Mouse (Mus musculus) liver, postnatal 0 days (tissue): ENCODE data around the gene Kif22. TPM values are rescaled to one million over a fixed set of nuclear protein-coding genes. Genes with fewer than 3 reads are reported as not detected.
A peak's percentile ranks its signal among the peaks of the same experiment; 100 is the strongest.

ENCODE experiments used
- ATAC-seq: fragments of 200-750 bp; cut with Nextera tagmentation; 2 replicates; pipeline ENCODE4 v1.8.0; 2017; ENCODE audit warnings: mild to moderate bottlenecking, moderate library complexity
- DNase-seq: peaks from one replicate; pipeline ENCODE4 v3.0.0-alpha.2; 2016
- H3K27ac ChIP-seq: fragments of 300-500 bp; sonication (generic); 2 replicates; pipeline ENCODE4 v1.5.1; 2014; ENCODE audit warnings: antibody characterized with exemption, moderate library complexity, mild to moderate bottlenecking, low read depth
- H3K27me3 ChIP-seq: fragments of 300-500 bp; sonication (generic); 2 replicates; pipeline ENCODE4 v1.6.1; 2014; ENCODE audit warnings: low read length, control low read depth, mixed read lengths; ENCODE audit not compliant: insufficient read depth
- H3K36me3 ChIP-seq: fragments of 300-500 bp; sonication (generic); replicated peaks from 2 replicates; pipeline ENCODE4 v1.6.1; 2014; ENCODE audit warnings: mild to moderate bottlenecking, control low read depth, low read length, moderate library complexity, mixed read lengths; ENCODE audit not compliant: insufficient read depth
- H3K4me1 ChIP-seq: fragments of 300-500 bp; sonication (generic); 2 replicates; pipeline ENCODE4 v1.6.1; 2014; ENCODE audit warnings: antibody characterized with exemption, mild to moderate bottlenecking, control low read depth; ENCODE audit not compliant: insufficient read depth
- H3K4me2 ChIP-seq: fragments of 300-500 bp; sonication (generic); 2 replicates; pipeline ENCODE4 v1.6.1; 2014; ENCODE audit warnings: low read depth, mild to moderate bottlenecking, low read length, moderate library complexity, mixed read lengths
- H3K4me3 ChIP-seq: fragments of 300-500 bp; sonication (generic); 2 replicates; pipeline ENCODE4 v1.5.1; 2014; ENCODE audit warnings: low read depth, low read length
- H3K9ac ChIP-seq: fragments of 300-500 bp; sonication (generic); replicated peaks from 2 replicates; pipeline ENCODE4 v1.6.1; 2014; ENCODE audit warnings: mild to moderate bottlenecking, moderate library complexity
- H3K9me3 ChIP-seq: fragments of 300-500 bp; sonication (generic); 2 replicates; pipeline ENCODE4 v1.6.1; 2016; ENCODE audit warnings: mild to moderate bottlenecking, control low read depth, low read length, mixed read lengths
- CTCF ChIP-seq: sonication (generic); IDR thresholded peaks from 2 replicates; pipeline ENCODE4 v1.5.1; 2016; ENCODE audit warnings: antibody characterized with exemption, low read depth
- EP300 ChIP-seq: IDR thresholded peaks from 2 replicates; pipeline ENCODE4 v1.6.1; 2016; ENCODE audit warnings: antibody characterized with exemption, low read depth, mild to moderate bottlenecking
- WGBS: fragments of 180-500 bp; shearing (Covaris S2); extraction: QIAGEN DNeasy Blood & Tissue Kit; methylation state at CpG from one replicate; pipeline ENCODE4 v1.1.7; 2014; ENCODE audit not compliant: insufficient replicate concordance; 5-methylcytosine and 5-hydroxymethylcytosine counted together
- polyA plus RNA-seq: library from polyadenylated mRNA; unstranded; fragments of >200 nt; fragmentation: Nextera tagmentation; extraction: Ambion mirVana; gene quantifications from 2 replicates; pipeline ENCODE4 v1.2.1, GENCODE M21; 2015

Gene Kif22
- polyA plus RNA-seq, 1 experiment from 2014 or later, result 47.4 TPM

DNA sequence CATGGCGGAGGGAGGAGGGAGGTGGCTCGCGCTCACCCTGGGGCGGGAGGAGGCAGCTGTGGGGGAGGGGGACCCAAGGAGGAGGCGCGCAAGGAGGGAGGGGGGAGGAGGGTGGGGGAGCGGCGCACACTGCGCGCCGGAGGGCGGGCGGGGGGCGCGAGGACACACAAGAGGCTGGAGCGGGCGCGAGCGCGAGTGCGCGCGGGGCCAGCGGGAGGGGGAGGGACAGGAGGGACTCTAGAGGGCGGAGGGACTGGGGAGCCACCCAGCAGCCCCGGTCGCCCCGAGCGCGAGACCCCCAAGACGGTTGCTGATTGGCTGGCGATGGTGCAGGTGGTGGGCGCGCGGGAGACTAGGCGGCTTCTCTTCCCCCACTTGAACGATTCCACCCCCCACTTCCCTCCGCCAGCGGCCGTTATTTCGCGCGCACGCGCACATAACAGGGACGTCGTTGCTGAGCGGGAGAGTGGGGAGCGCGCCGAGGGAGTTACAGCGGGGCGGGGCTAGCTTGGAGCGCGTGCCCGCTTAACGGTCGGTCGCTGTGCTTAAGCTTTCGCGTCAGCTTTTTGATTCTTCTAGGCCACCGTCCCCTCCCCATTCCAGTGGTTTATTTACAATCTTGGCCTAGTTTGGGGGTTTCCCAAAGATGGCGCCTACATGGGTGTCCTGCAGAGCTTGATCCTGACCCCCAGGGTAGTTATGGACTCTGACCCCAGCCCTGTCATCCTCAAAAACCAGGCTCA lies 15.1 kb downstream of the Kif22 start, which contains the start of gene Maz:
Gene Maz, minus strand, starts transcription at position 54 of the 743 bp plus-strand sequence.
- Histone ChIP-seq H3K9ac (peak within 1 kb of the TSS; percentile 98), H3K27ac (peak within 1 kb of the TSS; percentile 99), H3K27me3 (no peaks in the 10 kb centered on the region), H3K9me3 (no peaks in the 10 kb centered on the region), H3K4me3 (peak within 1 kb of the TSS; percentile 91), H3K36me3 (peaks cover 64% of the 10 kb centered on the region), H3K4me2 (peak within 1 kb of the TSS; percentile 98), H3K4me1 (peaks cover 52% of the 10 kb centered on the region)
- TF ChIP-seq CTCF (0 out of 2 replicates have a peak, but pooled peaks have one; percentile 2), EP300 (peak; percentile 90)
- peak; percentile 99 for DNase-seq
- ATAC-seq, result peak; percentile 85
- WGBS, result under 1% methylated on average over 43 of the region's 63 CpGs

GRCm38 (mm10) chr7:127026616-127026983 lies 15.7 kb downstream of the Kif22 start:
- Histone ChIP-seq H3K9ac (peak overlapping the region; percentile 98), H3K36me3 (peaks cover 59% of the 10 kb centered on the region), H3K9me3 (no peaks in the 10 kb centered on the region), H3K27ac (peak overlapping the region; percentile 99), H3K4me1 (peaks cover 57% of the 10 kb centered on the region), H3K27me3 (no peaks in the 10 kb centered on the region), H3K4me2 (peak overlapping the region; percentile 98), H3K4me3 (peak overlapping the region; percentile 91)
- 0% methylated on average over 10 of the region's 48 CpGs for WGBS
- DNase-seq (peak; percentile 91), ATAC-seq (peak; percentile 52)
- TF ChIP-seq EP300 (no peak), CTCF (no peak)

DNA sequence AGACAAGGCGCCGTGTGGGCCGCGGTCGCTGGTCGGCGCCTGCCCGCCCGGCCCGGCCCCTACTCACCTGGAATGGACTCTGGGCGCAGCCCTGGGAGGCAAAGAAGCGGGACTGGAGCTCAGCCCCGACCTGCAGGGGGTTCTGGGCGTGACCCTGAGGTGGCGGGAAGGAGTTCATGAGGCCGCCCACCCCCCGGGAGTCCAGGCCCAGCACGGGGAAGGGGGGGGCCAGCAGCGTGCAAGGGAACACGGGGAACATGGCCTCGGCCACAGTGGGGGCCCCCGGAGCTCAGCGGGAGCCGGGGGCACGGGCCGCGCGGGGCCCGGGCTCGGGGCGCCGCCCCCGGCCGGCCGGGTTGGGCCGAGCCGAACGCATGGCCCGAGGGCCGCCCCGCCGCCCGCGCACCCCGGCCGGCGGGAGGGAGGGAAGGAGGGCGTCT lies 16.1 kb downstream of the Kif22 start:
- peak overlapping the region; percentile 98 for H3K4me2 ChIP-seq
- peak overlapping the region; percentile 98 for H3K9ac ChIP-seq
- 6% methylated on average over 20 of the region's 48 CpGs for WGBS
- H3K4me1 ChIP-seq, result peaks cover 62% of the 10 kb centered on the region
- no peaks in the 10 kb centered on the region for H3K9me3 ChIP-seq
- no peaks in the 10 kb centered on the region for H3K27me3 ChIP-seq
- H3K27ac ChIP-seq, result peak overlapping the region; percentile 99
- ATAC-seq (peak; percentile 26), DNase-seq (peak; percentile 79)
- no peak for TF ChIP-seq CTCF
- TF ChIP-seq EP300, result no peak
- H3K4me3 ChIP-seq, result peak overlapping the region; percentile 91
- peaks cover 55% of the 10 kb centered on the region for H3K36me3 ChIP-seq

DNA sequence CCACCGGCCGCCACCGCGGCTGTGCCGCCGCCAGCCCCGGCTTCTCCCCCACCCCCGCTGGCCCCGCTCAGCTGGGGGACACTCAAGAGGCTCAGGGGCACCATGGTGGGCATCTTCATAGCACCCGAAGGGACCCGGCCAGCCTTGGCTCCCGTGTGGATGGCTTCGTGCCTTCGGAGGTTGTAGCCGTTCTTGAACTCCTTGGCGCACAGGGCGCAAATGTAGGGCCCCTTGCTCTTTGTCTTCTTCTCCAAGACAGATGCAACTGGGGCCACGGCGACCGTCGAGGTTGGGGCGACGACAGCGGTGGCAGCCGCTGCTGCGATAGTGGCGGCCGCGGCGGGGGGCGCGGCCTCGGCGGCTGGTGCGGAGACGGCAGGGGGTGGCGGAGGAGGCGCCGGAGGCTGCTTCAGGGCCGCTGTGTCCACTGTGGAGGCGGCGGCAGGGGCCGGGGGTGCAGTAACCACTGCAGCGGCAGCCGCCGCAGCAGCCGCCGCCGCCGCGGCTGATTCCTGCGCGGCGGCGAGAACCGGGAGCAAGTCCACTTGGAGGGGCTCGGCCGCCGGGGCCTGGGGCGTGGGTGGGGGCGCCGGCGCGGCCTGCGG lies 16.6 kb downstream of the Kif22 start:
- peak; percentile 70 for DNase-seq
- Histone ChIP-seq H3K27me3 (no peaks in the 10 kb centered on the region), H3K4me1 (peaks cover 66% of the 10 kb centered on the region)

GRCm38 (mm10) chr7:127024755-127025555 lies 17.3 kb downstream of the Kif22 start:
- Histone ChIP-seq H3K4me3 (peak overlapping the region; percentile 91), H3K4me2 (peak overlapping the region; percentile 98), H3K4me1 (peaks cover 62% of the 10 kb centered on the region), H3K9me3 (no peaks in the 10 kb centered on the region), H3K36me3 (peaks cover 44% of the 10 kb centered on the region), H3K27ac (peak overlapping the region; percentile 99), H3K27me3 (no peaks in the 10 kb centered on the region), H3K9ac (peak overlapping the region; percentile 98)
- peak; percentile 13 for ATAC-seq
- DNase-seq, result peak; percentile 86
- WGBS, result 2% methylated on average over 30 of the region's 30 CpGs
- TF ChIP-seq CTCF, result peak; percentile 92
- no peak for TF ChIP-seq EP300

More for the DNA sequence above, 16.6 kb downstream of the Kif22 start:
- H3K36me3 ChIP-seq, result peaks cover 50% of the 10 kb centered on the region
- H3K9ac ChIP-seq, result peak overlapping the region; percentile 98
- H3K4me3 ChIP-seq, result peak overlapping the region; percentile 91
- WGBS, result under 1% methylated on average over 57 of the region's 65 CpGs
- H3K27ac ChIP-seq, result peak overlapping the region; percentile 99
- H3K4me2 ChIP-seq, result peak overlapping the region; percentile 98
- TF ChIP-seq EP300 (no peak), CTCF (no peak)
- no peaks in the 10 kb centered on the region for H3K9me3 ChIP-seq
- ATAC-seq, result no peak
